Mouse (Mus musculus): Measurements from ENCODE around the gene Hectd2.

The Hectd2 gene

GRCm38 (mm10) chr19:36554046-36554784 lies at the start of gene Hectd2:
Gene Hectd2, plus strand, starts transcription at chr19:36554639.
- peak; percentile 62 for DNase-seq (ENCODE audit: low spot score)

- DNase-seq (ENCODE audit: low spot score): no peak
Measured at GRCm38 (mm10) chr19:36504716-36505115, 49.7 kb upstream of the Hectd2 start.

GRCm38 (mm10) chr19:36511305-36511704 lies 43.1 kb upstream of the Hectd2 start:
- DNase-seq (ENCODE audit: low spot score): no peak

- DNase-seq (ENCODE audit: low spot score): no peak
Measured at GRCm38 (mm10) chr19:36518461-36518860, 36.0 kb upstream of the Hectd2 start.

GRCm38 (mm10) chr19:36521568-36521967 lies 32.9 kb upstream of the Hectd2 start:
- DNase-seq (ENCODE audit: low spot score): no peak

GRCm38 (mm10) chr19:36522558-36523195 lies 31.8 kb upstream of the Hectd2 start:
- DNase-seq (ENCODE audit: low spot score): no peak

GRCm38 (mm10) chr19:36525071-36525470 lies 29.4 kb upstream of the Hectd2 start:
- no peak for DNase-seq (ENCODE audit: low spot score)

GRCm38 (mm10) chr19:36533082-36533481 lies 21.4 kb upstream of the Hectd2 start:
- no peak for DNase-seq (ENCODE audit: low spot score)

- DNase-seq (ENCODE audit: low spot score): no peak
Measured at GRCm38 (mm10) chr19:36534011-36534765, 20.3 kb upstream of the Hectd2 start.

GRCm38 (mm10) chr19:36534766-36535140 lies 19.7 kb upstream of the Hectd2 start:
- DNase-seq (ENCODE audit: low spot score): peak; percentile 44

- no peak for DNase-seq (ENCODE audit: low spot score)
Measured at GRCm38 (mm10) chr19:36535186-36535585, 19.3 kb upstream of the Hectd2 start.

- DNase-seq (ENCODE audit: low spot score): no peak
Measured at GRCm38 (mm10) chr19:36535878-36536277, 18.6 kb upstream of the Hectd2 start.

- no peak for DNase-seq (ENCODE audit: low spot score)
Measured at GRCm38 (mm10) chr19:36536929-36537328, 17.5 kb upstream of the Hectd2 start.

- peak; percentile 67 for DNase-seq (ENCODE audit: low spot score)
Measured at GRCm38 (mm10) chr19:36538528-36538927, 15.9 kb upstream of the Hectd2 start.

- DNase-seq (ENCODE audit: low spot score): no peak
Measured at GRCm38 (mm10) chr19:36539311-36539710, 15.1 kb upstream of the Hectd2 start.

GRCm38 (mm10) chr19:36540012-36540606 lies 14.3 kb upstream of the Hectd2 start:
- DNase-seq (ENCODE audit: low spot score): no peak

GRCm38 (mm10) chr19:36540776-36541175 lies 13.7 kb upstream of the Hectd2 start:
- no peak for DNase-seq (ENCODE audit: low spot score)

- no peak for DNase-seq (ENCODE audit: low spot score)
Measured at GRCm38 (mm10) chr19:36553561-36554045, 836 bp upstream of the Hectd2 start.

- peak; percentile 38 for DNase-seq (ENCODE audit: low spot score)
Measured at GRCm38 (mm10) chr19:36554785-36555595, 551 bp downstream of the Hectd2 start.

GRCm38 (mm10) chr19:36559331-36559730 lies 4.9 kb downstream of the Hectd2 start:
- peak; percentile 28 for DNase-seq (ENCODE audit: low spot score)

- peak; percentile 58 for DNase-seq (ENCODE audit: low spot score)
Measured at GRCm38 (mm10) chr19:36560160-36560559, 5.7 kb downstream of the Hectd2 start.
